Mouse (Mus musculus) heart, adult 18-20 months (tissue): ENCODE measurements around the gene 4930415O20Rik. TPM values are rescaled to one million over a fixed set of nuclear protein-coding genes. Genes with fewer than 3 reads are reported as not detected.
"Not testable (repeated sequence)": the region's sequence is repeated elsewhere in the genome, so short reads cannot be mapped to it uniquely, and the experiment has no call there.

Experiments
- DNase-seq, 2 experiments: peaks; one replicate each; pipeline ENCODE4 v3.0.0; 2021 to 2022; ENCODE audit warnings: mixed read lengths in 1 of 2
- total RNA-seq, 2 experiments: library from RNA; stranded (reverse); gene quantifications; 2 replicates each; pipeline ENCODE4 v1.2.3; 2021

4930415O20Rik gene
- total RNA-seq, 2 experiments from 2014 or later: 2.5 to 2.8 TPM

DNA sequence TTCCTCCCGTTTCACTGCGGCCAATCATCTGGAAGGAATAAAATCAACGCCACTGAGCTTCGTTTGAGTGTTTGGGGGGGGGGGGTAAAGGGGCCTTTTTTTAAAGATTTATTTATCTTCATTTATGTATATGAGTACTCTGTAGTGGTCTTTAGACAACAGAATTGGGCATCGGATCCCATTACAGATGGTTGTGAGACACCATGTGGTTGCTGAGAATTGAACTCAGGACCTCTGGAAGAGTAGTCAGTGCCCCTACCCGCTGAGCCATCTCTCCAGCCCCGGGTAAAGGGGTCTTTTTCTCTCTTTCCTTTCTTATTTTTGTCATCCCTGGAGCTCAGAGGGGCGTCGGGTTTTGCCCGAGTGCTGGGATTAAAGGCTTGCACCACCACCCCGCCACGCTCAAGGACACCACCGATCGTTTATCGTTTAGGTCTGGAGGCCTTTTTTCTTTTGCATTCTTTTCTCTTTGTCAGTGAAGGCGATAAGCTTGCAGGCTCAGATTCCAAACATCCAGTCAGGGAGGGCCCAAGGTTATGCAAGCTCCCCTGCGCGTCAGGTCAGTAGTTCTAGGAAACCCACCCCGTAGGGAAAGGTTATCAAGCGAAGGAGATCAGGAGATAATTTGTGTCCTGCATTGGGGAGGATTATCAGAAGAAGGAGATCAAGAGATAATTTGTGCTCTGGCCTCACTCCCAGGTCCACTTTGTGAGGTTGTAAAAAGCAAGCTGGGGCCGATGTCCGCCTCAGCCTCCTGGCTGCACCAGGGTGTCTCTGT, 2.4 kb upstream of the 4930415O20Rik start:
- no peak for DNase-seq

GRCm38 (mm10) chr15:98569216-98569615, 1.6 kb upstream of the 4930415O20Rik start:
- DNase-seq: no peak

DNA sequence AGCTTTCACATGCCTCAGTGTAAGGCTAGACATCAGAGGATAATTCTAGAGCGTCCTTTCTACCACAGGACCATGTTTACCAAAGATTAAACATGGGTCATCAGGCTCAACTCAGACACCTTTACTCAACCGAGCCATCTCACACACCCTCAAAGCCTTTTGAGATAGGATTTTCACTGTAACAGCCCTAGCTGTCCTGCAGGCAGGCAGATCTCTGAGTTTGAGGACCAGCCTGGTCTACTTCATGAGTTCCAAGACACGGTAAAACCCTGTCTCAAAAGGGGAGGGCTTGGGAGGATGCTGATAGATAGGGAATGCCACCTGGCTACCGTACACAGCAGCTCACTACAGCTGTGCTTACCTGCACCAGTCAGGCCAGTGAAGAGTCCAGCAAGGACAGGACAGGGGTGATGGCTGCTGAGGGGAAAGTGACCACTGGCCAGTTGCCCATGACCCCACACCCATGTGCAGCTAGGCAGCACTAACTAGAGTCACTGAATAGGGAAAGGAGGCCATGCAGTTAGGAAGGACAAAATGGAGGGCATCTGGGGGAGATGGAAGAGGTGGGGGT, 924 bp upstream of the 4930415O20Rik start:
- DNase-seq: no peak

DNA sequence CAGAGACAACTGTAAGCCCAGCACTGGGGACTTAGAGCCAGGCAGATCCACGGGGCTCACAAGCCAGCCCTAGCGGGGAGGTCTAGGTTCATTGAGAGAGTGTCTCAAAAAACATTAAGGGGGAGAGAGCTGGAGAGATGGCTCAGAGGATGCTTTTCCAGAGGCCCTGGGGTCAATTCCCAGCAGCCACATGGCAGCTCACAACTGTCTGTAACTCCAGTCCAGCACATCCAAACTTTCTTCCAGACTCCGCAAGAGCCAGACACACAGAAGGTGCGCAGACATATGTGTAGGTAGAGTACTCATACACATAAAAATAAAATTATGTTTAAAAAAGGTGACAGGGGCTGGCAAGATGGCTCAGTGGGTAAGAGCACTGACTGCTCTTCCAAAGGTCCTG, 2.5 kb downstream of the 4930415O20Rik start:
- no peak for DNase-seq

DNA sequence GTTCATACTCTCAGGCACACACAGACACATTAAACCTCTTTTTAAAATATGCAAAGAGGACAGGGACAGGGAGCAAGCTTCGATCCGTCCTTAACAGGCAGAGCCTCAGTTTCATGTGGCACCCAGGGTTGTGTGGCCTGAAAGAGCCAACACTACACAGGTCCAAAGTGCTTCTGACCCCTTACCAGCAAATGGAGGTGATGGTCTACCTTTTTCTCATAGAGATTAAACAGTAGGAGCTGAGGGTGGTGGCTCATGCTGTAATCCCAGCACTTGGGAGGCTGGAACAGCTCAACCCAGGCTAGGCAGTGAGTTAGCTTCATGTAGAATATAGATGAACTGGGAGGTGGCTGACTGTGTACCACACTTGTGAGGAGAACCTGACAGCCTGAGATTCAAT, 8.5 kb downstream of the 4930415O20Rik start:
- no peak for DNase-seq

- peak; percentile 77 to 88 for DNase-seq
Observed at GRCm38 (mm10) chr15:98579795-98580464, 9.1 kb downstream of the 4930415O20Rik start.

DNA sequence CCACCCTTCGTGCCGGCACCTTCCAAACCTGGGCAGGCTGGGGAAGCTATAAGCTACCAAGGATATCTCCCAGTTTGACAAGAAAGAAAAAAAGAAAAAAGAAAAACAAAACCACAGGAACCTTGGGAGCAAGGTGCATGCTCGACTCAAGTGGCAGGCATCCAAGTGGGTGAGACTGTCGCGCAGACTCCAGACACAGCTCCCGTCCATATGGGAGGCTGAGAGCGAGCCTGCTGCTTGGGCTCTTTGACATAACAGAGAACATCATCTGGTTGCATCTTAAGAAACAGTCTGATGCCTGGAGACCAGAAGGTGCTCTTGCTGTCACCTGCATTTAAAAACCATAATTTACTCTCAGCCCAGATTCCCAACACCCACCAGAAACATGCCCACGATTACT, 11.6 kb downstream of the 4930415O20Rik start:
- no peak for DNase-seq

- no peak for DNase-seq
Observed at GRCm38 (mm10) chr15:98582996-98583395, 12.2 kb downstream of the 4930415O20Rik start.

DNA sequence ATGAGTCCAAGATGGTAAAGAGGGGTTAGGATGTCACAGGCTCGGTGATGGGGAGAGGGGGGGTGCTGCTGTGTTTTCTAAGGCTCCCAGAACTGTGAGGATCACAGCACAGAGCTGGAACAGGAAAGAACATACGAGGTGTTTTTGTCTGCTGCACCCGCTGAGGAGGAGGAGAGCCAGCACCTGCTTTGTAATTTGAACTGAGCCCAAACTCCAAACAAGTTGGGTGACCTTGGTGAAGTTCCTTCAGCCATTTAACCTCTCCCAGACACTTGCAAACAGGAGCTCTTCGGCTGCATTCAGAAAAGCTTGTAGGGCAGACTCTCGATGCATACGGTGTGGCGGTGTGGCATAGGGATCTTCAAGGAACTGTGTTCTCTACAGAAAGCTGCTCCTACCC, 14.6 kb downstream of the 4930415O20Rik start:
- no peak for DNase-seq

- DNase-seq: not testable (repeated sequence)
Observed at GRCm38 (mm10) chr15:98586141-98586540, 15.3 kb downstream of the 4930415O20Rik start.

DNA sequence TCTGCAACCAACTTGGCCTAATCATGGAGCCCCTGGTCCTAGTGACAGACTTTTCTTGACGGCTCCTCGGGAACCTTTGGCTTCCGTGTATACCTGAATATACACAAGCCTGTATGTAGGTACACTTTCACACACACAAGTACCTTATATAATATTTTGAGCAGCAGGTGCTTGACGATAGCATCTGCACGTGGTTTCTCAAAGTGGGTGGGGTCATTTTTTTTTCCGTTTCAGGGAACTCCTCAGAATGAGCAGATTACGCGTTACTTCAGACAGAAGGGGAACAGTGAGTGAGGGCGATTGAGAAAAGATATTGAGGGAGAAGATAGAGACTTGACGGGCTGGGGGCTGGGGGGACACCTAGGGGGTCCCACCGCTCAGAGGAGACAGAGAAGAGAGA, 16.9 kb downstream of the 4930415O20Rik start:
- no peak for DNase-seq

GRCm38 (mm10) chr15:98589640-98590336, 19.0 kb downstream of the 4930415O20Rik start:
- DNase-seq: no peak

DNA sequence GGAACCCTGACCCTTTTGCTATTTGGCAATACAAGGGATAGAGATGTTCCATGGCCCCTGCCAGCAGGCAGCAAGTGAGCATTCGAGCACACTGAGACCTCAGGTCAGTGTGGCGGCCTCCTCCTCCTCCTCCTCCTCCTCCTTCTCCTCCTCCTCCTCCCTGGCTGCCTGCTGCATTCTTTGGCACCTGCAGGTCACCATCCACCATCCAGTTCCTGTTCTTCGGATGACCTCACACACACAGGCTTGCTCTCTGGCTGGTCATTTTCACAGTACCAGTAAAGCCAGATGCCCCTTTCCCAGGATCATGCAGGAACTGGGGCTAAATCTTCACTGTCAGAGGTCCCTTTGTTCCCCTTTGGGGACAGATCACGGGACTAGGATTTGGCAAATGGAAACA, 20.6 kb downstream of the 4930415O20Rik start:
- DNase-seq: peak in 1 of 2 experiments; percentile 20

GRCm38 (mm10) chr15:98594193-98594592, 23.4 kb downstream of the 4930415O20Rik start:
- DNase-seq: no peak

DNA sequence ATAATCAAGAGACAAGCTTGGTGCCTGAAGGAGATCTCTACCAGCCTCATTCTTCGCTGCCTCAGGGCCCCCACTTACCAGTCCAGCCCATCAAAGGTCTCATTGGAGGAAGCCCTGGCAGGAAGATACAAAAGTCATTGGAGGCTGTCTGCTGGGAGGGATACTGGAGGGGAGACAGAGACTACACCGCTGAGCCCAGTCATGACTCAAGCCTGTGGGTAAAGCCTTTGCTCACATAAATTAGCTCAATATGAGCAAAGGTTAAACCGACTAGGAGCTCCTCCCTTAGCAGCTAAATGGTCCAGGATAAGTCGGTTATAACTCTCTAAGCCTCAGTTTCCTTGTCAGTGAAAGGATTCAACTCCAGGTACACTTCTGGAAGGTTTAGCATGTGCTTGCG, 24.2 kb downstream of the 4930415O20Rik start:
- no peak for DNase-seq

DNA sequence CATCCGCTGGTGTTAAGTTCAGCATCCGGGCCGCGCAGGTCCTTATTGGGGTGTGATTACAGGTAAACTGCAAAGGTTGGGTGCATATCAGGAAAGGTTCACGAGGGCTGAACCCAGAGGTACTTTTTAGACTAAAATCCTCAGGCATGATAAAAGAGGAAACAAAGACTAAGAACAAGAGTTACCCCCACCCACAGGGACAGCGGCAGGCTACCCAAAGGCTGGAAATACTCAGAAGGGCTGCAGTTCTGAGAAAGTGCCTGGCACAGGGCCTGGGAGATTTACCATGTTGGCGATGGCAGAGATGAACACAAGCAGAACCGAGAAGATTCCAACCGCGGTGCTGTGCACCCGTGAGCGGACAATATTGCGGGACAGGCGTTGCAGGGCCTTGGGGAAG, 25.8 kb downstream of the 4930415O20Rik start:
- DNase-seq: no peak

GRCm38 (mm10) chr15:98600036-98600709, 29.4 kb downstream of the 4930415O20Rik start:
- peak in 1 of 2 experiments; percentile 27 for DNase-seq

- DNase-seq: no peak
Observed at GRCm38 (mm10) chr15:98601832-98602190, 31.0 kb downstream of the 4930415O20Rik start.

DNA sequence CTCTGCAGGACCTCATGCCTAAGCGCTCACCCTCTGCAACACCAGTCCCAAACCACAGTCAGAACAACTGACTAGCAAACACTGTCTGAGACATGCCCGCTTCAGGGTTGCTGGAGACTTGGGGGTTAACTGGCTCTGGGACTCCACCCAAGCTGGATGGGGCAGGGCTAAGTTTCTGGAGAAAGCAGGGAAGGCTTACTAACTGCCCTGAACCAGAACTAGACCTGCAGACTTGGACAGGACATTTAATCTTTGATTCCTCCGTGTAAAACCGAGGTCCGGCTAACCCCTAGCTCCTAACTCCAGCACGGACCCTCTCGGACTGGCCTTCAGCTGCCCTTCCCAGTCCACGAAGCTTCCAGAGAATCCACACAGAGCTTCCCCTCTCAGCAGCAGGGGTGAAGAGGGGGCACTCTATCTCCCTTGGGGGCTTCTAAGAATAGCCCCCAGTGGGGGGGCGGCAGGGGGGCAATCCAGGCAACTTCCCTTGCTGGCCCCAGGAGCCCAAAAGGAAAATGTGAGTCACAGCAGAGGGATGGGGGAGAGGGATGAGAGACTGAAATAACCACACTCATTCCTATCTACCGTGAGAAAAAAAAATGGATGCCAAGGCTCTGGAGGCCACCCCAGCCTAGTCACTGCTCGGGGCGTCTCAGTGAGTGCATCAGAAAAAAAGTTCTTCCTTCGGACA, 31.5 kb downstream of the 4930415O20Rik start:
- DNase-seq: peak; percentile 82 to 87

DNA sequence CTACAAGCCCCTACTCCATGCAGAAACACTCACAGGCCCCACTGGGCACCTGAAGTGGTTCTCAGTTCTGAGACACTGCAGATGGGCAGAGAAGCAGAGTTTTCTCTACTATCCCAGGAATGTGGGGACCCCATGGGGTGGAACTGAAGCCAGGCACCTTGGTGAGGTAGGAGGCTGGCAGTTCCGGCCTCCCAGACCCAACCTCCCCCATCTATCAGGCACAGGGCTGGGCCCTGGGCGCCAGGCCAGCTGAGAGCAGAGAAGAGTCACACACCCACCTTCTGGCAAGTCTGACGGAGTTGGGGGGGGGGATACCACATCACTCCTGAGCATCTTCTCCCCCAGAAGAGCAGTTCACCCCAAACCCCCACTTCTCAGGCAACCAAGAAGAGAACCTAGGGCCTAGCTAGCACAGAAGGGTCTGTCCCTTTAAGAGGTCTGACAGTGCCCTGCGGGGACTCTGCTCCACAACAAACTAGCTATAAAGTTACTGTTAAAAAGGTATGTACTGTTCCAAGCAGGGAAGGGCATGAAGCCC, 32.2 kb downstream of the 4930415O20Rik start:
- DNase-seq: peak in 1 of 2 experiments; percentile 48

DNA sequence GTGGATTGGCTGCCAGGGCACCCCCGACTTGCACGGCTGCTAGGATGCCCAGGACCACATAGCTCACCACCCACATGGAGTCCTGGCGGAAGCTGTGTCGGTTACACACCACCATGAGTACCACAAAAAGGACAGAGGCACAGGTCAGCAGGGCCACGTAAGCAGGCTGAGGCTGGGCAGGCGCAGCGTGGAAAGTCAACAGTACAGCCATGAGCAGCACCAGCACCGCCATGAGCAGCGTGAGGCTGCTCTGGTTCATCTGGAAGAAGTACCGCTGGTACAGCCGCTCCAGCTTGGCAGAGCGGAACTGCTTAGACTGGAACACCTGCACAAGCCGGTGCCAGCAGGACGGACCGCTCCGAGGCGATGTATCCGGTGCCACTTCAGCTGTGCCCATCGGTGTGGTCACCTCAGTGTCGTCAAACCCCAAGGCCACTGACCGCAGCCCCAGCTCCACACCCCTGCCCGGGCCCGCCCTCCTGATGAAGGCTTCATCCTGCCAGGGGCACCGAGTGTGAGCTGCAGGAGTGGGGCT, 33.3 kb downstream of the 4930415O20Rik start:
- peak in 1 of 2 experiments; percentile 53 for DNase-seq
